Mouse (Mus musculus) splenic B cell, adult 2 months (primary cell): ENCODE measurements around the gene Setdb2.
"Not testable (repeated sequence)": the region's sequence is repeated elsewhere in the genome, so short reads cannot be mapped to it uniquely, and the experiment has no call there.

Experiments
- DNase-seq: peaks from one replicate; pipeline ENCODE4 v3.0.0-alpha.2; 2011; ENCODE audit warnings: low read depth, low spot score
- H3K27me3 ChIP-seq: 2 replicates; pipeline ENCODE4 v1.6.1; 2012; ENCODE audit warnings: mild to moderate bottlenecking, low read length, moderate library complexity, mixed read lengths; ENCODE audit not compliant: control insufficient read depth, poor library complexity, insufficient read depth, severe bottlenecking
- H3K36me3 ChIP-seq: 2 replicates; pipeline ENCODE4 v1.6.1; 2012; ENCODE audit warnings: mild to moderate bottlenecking, low read length, moderate library complexity, mixed read lengths; ENCODE audit not compliant: control insufficient read depth, poor library complexity, insufficient read depth, severe bottlenecking

Gene Setdb2

GRCm38 (mm10) chr14:59422912-59423663 lies 17.6 kb downstream of the Setdb2 start:
- Histone ChIP-seq H3K27me3 (no peaks in the 10 kb centered on the region), H3K36me3 (peaks cover 2% of the 10 kb centered on the region; the same call in 1 of the 2 replicates)
- DNase-seq = no peak

GRCm38 (mm10) chr14:59418171-59418570 lies 22.5 kb downstream of the Setdb2 start:
- DNase-seq = no peak
- Histone ChIP-seq H3K36me3 (peaks cover 14% of the 10 kb centered on the region), H3K27me3 (no peaks in the 10 kb centered on the region)

GRCm38 (mm10) chr14:59414979-59415378 lies 25.7 kb downstream of the Setdb2 start:
- peaks cover 23% of the 10 kb centered on the region for H3K36me3 ChIP-seq

GRCm38 (mm10) chr14:59396999-59397398 lies 43.7 kb downstream of the Setdb2 start:
- DNase-seq = peak; percentile 86
- H3K36me3 ChIP-seq = peaks cover 5% of the 10 kb centered on the region; the same call in 1 of the 2 replicates
- no peaks in the 10 kb centered on the region for H3K27me3 ChIP-seq

More at GRCm38 (mm10) chr14:59414979-59415378, 25.7 kb downstream of the Setdb2 start:
- DNase-seq, H3K27me3 ChIP-seq: not testable (repeated sequence)

- DNase-seq = no peak
- Histone ChIP-seq H3K27me3 (no peaks in the 10 kb centered on the region), H3K36me3 (peaks cover 5% of the 10 kb centered on the region; the same call in 1 of the 2 replicates)
Measured at GRCm38 (mm10) chr14:59395281-59395680, 45.4 kb downstream of the Setdb2 start, which contains the start of gene Phf11c. Gene Phf11c, minus strand, starts transcription at chr14:59395381.

GRCm38 (mm10) chr14:59390181-59390580 lies 50.5 kb downstream of the Setdb2 start:
- DNase-seq, H3K27me3 ChIP-seq, H3K36me3 ChIP-seq: not testable (repeated sequence)

GRCm38 (mm10) chr14:59389532-59389931 lies 51.2 kb downstream of the Setdb2 start:
- Histone ChIP-seq H3K36me3 (0 out of 2 replicates have a peak, but pooled peaks cover 2% of the 10 kb centered on the region), H3K27me3 (no peaks in the 10 kb centered on the region)
- DNase-seq = no peak

GRCm38 (mm10) chr14:59370348-59371068 lies 70.2 kb downstream of the Setdb2 start:
- DNase-seq = no peak
- Histone ChIP-seq H3K27me3 (no peaks in the 10 kb centered on the region), H3K36me3 (no peaks in the 10 kb centered on the region)

GRCm38 (mm10) chr14:59366386-59367105 lies 74.1 kb downstream of the Setdb2 start:
- DNase-seq = no peak
- H3K36me3 ChIP-seq = no peaks in the 10 kb centered on the region
- H3K27me3 ChIP-seq = no peaks in the 10 kb centered on the region

GRCm38 (mm10) chr14:59365244-59365644 lies 75.4 kb downstream of the Setdb2 start, which contains the start of gene Phf11d:
Gene Phf11d, minus strand, starts transcription at chr14:59365470.
- no peaks in the 10 kb centered on the region for H3K27me3 ChIP-seq
- no peaks in the 10 kb centered on the region for H3K36me3 ChIP-seq
- peak; percentile 37 for DNase-seq
